Mouse (Mus musculus) brain, embryonic 14.5 days (tissue): Measurements from ENCODE around the gene Dscaml1.

Experiments used
- CTCF ChIP-seq: fragments of 200-500 bp; IDR thresholded peaks from 2 replicates; pipeline ENCODE4 v1.5.1; 2012; ENCODE audit warnings: inconsistent platforms, mild to moderate bottlenecking, moderate library complexity, borderline replicate concordance; ENCODE audit not compliant: insufficient read depth, insufficient read length; ENCODE audit errors: extremely low read depth
- POLR2A ChIP-seq: fragments of 200-500 bp; IDR thresholded peaks from 2 replicates; pipeline ENCODE4 v1.6.1; 2012; ENCODE audit warnings: mild to moderate bottlenecking, inconsistent platforms, borderline replicate concordance; ENCODE audit not compliant: poor library complexity, insufficient read depth, insufficient read length, severe bottlenecking; ENCODE audit errors: extremely low read depth

DNA sequence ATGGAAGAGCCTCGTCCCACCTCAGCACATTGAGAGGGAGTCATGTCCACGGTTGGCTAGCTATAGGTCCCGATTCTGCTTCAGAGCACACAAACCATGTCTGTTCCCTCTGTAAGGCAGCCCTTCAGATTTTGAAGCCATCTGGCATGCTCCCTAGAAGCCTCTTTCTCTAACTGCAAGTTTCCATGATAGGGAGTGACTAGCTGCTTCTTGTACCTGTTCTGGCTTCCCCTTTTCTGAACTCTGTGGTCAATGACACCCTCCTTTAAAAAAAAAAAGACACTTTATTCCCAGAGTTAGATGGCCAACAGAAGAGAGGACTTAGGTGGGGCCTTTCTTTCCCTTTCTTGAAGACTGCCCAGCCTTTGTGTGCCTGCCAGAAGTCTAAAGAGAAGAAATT, 130.5 kb downstream of the Dscaml1 start:
- TF ChIP-seq CTCF (no peak), POLR2A (no peak)
